Mouse (Mus musculus): ENCODE results near the gene Pck1. TPM values are rescaled to one million over a fixed set of nuclear protein-coding genes. Genes with fewer than 3 reads are reported as not detected.

Pck1 gene
- polyA plus RNA-seq (2015; fragmentation: Nextera tagmentation; extraction: Ambion mirVana) = 17.0 and 22.9 TPM in 2 replicates

DNA sequence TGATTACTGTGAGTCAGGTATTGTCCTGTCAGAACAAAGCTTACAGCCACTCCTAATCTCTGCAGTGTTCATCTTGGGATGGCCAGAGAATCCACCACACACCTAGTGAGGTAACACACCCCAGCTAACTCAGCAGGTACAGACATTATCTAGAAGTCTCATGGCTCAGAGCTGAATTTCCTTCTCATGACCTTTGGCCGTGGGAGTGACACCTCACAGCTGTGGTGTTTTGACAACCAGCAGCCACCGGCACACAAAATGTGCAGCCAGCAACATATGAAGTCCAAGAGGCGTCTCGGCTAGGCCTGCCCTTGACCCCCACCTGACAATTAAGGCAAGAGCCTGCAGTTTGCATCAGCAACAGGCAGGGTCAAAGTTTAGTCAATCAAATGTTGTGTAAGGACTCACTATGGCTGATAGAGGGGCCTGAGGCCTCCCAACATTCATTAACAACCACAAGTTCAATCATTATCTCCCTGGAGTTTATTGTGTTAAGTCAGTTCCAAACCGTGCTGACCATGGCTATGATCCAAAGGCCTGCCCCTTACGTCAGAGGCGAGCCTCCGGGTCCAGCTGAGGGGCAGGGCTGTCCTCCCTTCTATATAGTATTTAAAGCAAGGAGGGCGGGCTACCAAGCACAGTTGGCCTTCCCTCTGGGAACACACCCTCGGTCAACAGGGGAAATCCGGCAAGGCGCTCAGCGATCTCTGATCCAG is at the start of gene Pck1:
TSS of gene Pck1 (plus strand) at position 613 of the 716 bp plus-strand sequence.

DNA sequence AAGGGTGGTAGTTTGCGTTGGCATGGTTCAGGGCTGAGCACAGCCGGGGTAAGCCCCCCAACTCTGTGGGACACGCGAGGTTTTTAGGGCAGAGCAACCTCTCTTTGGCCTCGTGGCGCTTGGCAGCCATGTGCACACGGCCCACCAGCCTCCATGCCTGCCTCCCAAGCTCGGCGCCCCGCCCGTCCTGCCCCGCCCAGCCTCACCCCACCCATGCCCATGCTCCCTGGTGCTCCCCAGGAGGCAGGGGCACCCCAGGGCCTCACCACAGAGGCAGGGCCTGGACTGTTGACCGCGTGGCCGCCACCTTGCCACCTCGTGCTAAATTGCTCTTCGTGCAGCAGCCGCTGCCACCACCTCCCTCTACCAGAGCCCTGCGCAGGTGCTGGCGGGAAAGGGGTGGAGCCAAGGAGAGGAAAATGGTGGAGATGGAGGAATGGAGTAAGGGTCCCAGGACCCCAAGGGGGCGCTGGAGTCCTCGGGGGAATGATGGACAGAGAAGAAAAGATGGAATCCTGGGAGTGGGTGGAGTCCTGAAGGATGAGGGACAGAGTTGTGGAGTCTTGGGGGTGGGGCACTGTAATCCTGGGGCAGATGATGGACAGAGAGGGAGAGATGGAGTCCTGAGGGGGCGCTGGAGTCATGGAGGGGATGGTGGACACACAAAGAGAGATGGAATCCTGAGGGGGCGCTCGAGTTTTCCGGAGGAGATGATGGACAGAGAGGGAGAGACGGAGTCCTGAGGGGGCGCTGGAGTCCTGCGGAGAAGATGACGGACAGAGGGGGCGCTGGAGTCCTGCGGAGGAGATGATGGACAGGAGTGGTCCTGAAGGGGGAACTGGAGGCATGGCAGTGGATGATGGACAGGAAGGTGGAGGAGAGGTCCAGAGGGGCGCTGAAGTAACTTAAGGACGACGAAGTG is 33.6 kb upstream of the Pck1 start, which contains the start of gene Ctcfl:
TSS of gene Ctcfl (minus strand) at position 503 of the 922 bp plus-strand sequence.

Other genes with a start within 250 kb of the Pck1 start
- gene Bmp7, start 212.7 kb upstream of the Pck1 start, polyA plus RNA-seq (2015; fragmentation: Nextera tagmentation; extraction: Ambion mirVana) = 5.5 and 12.7 TPM in 2 replicates
- gene Spo11, start 175.3 kb upstream of the Pck1 start, polyA plus RNA-seq (2015; fragmentation: Nextera tagmentation; extraction: Ambion mirVana) = 0.12 TPM in 1 of 2 replicates, not detected in the other
- 56.2 and 84.8 TPM in 2 replicates for gene Rae1, start 152.9 kb upstream of the Pck1 start, polyA plus RNA-seq (2015; fragmentation: Nextera tagmentation; extraction: Ambion mirVana)
- 13.7 and 24.2 TPM in 2 replicates for gene Rbm38, start 132.6 kb upstream of the Pck1 start, polyA plus RNA-seq (2015; fragmentation: Nextera tagmentation; extraction: Ambion mirVana)
- gene Ctcfl, start 33.5 kb upstream of the Pck1 start, polyA plus RNA-seq (2015; fragmentation: Nextera tagmentation; extraction: Ambion mirVana) = not detected in 2 replicates
- 10.0 and 12.3 TPM in 2 replicates for gene Zbp1, start 65.9 kb downstream of the Pck1 start, polyA plus RNA-seq (2015; fragmentation: Nextera tagmentation; extraction: Ambion mirVana)
- gene Pmepa1, start 123.5 kb downstream of the Pck1 start, polyA plus RNA-seq (2015; fragmentation: Nextera tagmentation; extraction: Ambion mirVana) = 5.8 and 6.3 TPM in 2 replicates